Mouse (Mus musculus): ENCODE results near the gene Ifitm1.
"Not testable (repeated sequence)": the region's sequence is repeated elsewhere in the genome, so short reads cannot be mapped to it uniquely, and the experiment has no call there.

Ifitm1 gene

DNA sequence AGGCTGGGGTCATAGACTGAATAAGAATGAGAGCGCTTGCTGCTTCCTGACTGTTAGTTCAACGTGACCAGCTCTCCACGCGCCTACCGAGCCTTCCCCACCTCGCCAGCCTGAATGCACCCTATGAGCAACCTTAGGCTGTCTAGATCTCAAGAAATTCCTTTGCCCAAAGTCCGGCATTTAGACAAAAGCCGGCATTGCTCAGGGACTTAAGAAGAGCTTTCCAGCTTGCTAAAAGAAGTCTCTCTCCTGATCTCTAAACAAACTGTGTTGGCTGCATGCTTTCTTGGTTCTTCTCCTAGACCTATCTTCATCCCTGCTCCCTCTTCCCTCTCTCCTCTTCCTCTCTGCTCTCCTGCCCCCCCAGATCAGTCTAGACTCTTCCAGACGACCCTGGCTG, 7.9 kb downstream of the Ifitm1 start:
- in situ Hi-C loops (cut with MseI, MboI): no loop called here

DNA sequence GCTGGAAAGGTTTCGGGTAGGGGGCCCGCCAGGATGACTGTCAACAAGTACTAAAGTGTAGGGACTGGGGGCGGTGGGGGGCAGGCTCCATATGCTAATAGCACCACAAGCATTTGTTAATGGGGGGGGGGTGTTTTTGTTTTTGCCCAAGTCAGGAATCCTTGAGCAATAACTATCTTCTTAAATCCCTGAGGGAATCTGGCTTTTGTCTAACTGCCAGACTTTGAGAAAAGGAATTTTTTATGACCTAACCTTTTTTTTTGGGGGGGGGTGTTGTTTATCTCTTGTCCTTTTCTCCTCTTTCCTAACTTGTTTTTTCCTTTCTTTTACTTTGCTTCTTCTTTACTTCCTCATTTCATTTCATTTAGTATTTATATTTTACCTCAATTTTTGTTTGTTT, 8.4 kb downstream of the Ifitm1 start:
- in situ Hi-C loops (cut with MseI, MboI): no loop called here

DNA sequence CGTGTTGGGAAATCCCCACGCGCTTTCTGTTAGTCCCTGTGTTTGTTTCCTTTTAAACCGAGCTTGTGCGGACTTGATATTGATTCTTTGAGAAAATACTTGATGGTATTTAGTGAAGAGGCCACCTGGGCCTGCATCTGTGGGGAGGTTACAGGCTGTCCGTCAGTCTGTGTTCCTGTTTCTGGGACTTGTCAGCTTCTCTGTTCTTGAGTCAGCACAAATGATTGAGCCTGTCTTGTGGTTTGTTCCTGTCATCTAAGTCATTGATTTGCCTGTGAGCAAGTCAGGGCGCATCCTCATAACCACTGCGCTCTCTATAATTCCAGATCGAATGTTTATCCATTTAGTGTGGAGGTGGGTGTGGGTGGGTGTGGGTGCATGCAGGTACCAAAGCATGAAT, 9.7 kb downstream of the Ifitm1 start:
- in situ Hi-C loops (cut with MseI, MboI): not testable (repeated sequence)

DNA sequence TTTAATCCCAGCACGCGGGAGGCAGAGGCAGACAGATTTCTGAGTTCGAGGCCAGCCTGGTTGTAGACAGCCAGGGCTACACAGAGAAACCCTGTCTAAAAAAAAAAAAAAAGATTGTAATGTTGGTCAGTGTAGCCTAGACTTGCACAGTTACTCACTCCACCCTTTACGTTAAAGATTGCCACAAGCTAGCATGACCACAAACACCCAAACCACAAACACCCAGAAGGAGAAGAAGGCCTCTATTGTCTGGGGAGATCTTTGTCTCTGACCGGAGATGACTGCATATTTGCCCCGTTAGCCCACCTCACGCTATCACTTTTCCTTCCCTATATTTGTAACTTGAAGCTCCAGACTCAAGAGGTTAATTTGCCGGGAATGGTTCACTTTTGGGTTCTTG, 14.7 kb downstream of the Ifitm1 start:
- in situ Hi-C loops (cut with MseI, MboI): no loop called here

GRCm38 (mm10) chr7:140982971-140983370, 15.9 kb downstream of the Ifitm1 start:
- in situ Hi-C loops (cut with MseI, MboI): no loop called here

- in situ Hi-C loops (cut with MseI, MboI): no loop called here
Measured at GRCm38 (mm10) chr7:140987182-140988138, 20.4 kb downstream of the Ifitm1 start.

DNA sequence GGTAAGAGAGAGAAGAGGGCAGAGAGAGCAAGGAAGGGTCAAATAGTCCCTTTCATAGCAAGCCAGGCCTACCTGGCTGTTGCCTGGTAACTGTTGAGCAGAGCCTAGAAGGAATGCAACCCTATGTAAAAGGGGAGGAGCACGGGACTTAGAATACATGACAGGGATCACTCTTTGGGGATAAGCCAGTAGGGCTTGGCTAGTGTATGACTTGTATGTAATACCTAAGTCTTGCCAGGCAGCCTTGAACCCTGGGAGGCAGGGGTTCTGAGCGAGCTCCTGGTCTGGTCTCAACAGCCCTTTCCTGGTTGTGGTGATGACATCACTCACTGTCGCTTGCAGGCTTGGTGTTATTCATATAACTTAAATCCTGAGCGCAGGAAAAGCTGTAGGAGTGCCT, 22.0 kb downstream of the Ifitm1 start:
- in situ Hi-C loops (cut with MseI, MboI): no loop called here

GRCm38 (mm10) chr7:140990185-140990584, 23.2 kb downstream of the Ifitm1 start:
- in situ Hi-C loops (cut with MseI, MboI): no loop called here

GRCm38 (mm10) chr7:140990622-140991021, 23.6 kb downstream of the Ifitm1 start:
- in situ Hi-C loops (cut with MseI, MboI): no loop called here

DNA sequence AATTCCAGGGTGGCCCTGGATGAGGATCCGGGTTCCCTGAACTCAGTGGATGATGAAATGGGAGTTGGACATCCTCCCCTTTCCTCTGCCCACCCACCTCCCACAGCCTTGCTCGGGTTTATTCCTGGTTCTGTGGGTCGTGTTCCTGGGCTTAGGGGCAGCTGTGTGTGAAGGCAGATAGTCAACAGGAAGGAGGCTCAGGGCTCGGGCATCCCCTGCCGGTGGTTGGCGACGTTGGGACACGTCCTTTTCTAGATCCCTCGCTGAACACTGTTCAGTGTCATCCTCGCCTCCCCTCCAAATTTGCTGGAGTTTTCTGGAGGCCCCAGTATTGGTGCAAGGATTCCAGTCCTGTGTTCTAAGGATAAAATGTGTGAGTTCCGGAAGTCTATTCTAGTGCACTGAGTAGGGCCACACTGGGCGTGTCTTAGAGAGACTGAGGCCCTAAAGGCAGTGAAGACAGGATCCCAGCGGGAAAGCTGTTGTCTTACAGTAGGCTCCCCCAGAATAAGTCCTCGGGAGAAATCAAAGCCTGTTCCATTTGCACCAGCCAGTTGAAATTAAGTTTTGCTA, 24.2 kb downstream of the Ifitm1 start:
- in situ Hi-C loops (cut with MseI, MboI): no loop called here

- in situ Hi-C loops (cut with MseI, MboI): no loop called here
Measured at GRCm38 (mm10) chr7:140997817-140998216, 30.8 kb downstream of the Ifitm1 start.

GRCm38 (mm10) chr7:140998853-140999700, 32.1 kb downstream of the Ifitm1 start:
- in situ Hi-C loops (cut with MseI, MboI): no loop called here

GRCm38 (mm10) chr7:141000881-141001708, 34.1 kb downstream of the Ifitm1 start:
- in situ Hi-C loops (cut with MseI, MboI): no loop called here

GRCm38 (mm10) chr7:141003248-141004010, 36.4 kb downstream of the Ifitm1 start:
- in situ Hi-C loops (cut with MseI, MboI): no loop called here

GRCm38 (mm10) chr7:141006446-141006845, 39.4 kb downstream of the Ifitm1 start:
- in situ Hi-C loops (cut with MseI, MboI): no loop called here

- in situ Hi-C loops (cut with MseI, MboI): no loop called here
Measured at GRCm38 (mm10) chr7:141006914-141007313, 39.9 kb downstream of the Ifitm1 start.

DNA sequence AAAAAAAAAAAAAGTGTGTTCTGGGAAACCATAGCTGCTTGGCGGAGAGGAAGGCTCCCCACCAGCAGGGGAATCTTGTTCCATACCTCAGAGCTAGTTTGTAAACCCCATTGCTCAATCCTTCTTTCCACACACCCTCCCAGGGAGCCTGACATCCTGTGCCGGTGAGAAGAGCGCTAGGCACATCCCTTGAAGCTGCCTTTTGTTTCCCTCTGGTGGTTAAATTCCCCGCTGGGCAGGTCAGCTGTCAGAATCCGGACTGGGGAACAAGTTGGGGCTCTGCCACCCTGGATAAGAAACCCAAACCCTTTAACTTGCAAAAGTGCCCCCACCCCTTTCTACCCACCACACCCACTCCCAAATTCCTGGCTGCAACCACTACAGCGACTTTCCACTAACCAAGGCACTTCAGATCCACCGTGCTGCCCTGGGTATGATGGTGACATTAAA, 41.3 kb downstream of the Ifitm1 start:
- in situ Hi-C loops (cut with MseI, MboI): no loop called here

GRCm38 (mm10) chr7:141008938-141009660, 42.1 kb downstream of the Ifitm1 start:
- in situ Hi-C loops (cut with MseI, MboI): no loop called here

DNA sequence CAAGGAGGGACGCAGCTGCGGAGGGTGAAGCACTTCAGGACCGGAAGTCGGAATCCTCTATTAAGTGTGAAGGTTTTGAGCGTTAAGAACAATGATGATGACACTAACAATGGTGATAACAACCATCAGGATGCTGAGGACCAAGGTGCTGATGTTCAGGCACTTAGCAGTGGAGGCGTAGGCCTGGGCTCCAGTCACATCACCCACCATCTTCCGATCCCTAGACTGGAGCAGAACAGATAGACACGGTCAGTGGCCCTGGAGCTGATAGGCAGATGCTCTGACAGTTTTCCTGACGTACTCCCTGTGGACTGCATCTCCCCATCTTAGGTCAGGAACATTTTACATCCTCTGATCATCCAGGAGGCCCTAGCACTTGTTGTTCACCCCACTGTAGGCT, 42.6 kb downstream of the Ifitm1 start:
- in situ Hi-C loops (cut with MseI, MboI): loop anchor here (5.0 kb wide), 1 partner anchor 38 kb away; no protein-coding TSS in a partner anchor

DNA sequence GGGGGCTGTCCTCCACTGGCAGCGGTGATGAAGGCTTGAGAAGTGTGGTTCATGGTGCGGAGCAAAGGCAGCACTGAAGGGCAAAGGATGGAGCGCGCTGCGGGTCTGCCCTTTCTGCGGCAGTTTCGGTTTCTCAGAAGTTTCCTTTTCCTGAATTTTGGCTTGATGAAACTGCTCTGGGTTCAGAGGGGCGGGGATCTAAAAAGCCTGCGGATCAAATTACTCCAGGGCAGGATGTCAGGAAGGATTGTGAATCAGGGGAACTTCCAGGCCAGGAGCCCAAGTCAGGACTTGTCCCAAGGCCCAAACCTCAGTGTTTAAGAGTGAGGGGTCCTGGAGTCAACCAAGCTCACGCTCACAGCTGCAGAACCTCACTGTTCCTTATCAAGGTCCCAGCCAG, 43.6 kb downstream of the Ifitm1 start, which contains the start of gene Ifitm3:
Gene Ifitm3, minus strand, starts transcription at position 178 of the 400 bp plus-strand sequence.
- in situ Hi-C loops (cut with MseI, MboI): loop anchor here (5.0 kb wide), 1 partner anchor 37 kb away; no protein-coding TSS in a partner anchor
